Mouse (Mus musculus) kidney, postnatal 0 days (tissue): ENCODE results near the gene Tpo. TPM values are rescaled to one million over a fixed set of nuclear protein-coding genes. Genes with fewer than 3 reads are reported as not detected.

Source experiments
- ATAC-seq: fragments of 200-750 bp; cut with Nextera tagmentation; replicated peaks from 2 replicates; pipeline ENCODE4 v1.8.0; 2017; ENCODE audit warnings: low read depth, moderate number of reproducible peaks, moderate TSS enrichment, moderate library complexity; ENCODE audit not compliant: low FRiP score
- DNase-seq: peaks from one replicate; pipeline ENCODE4 v3.0.0-alpha.2; 2016; ENCODE audit warnings: low spot score
- H3K27ac ChIP-seq: fragments of 300-500 bp; sonication (generic); 2 replicates; pipeline ENCODE4 v1.5.1; 2014; ENCODE audit warnings: mild to moderate bottlenecking
- H3K27me3 ChIP-seq: fragments of 300-500 bp; sonication (generic); 2 replicates; pipeline ENCODE4 v1.6.1; 2014; ENCODE audit warnings: low read length, mixed read lengths; ENCODE audit not compliant: insufficient read depth
- H3K36me3 ChIP-seq: fragments of 300-500 bp; sonication (generic); 2 replicates; pipeline ENCODE4 v1.6.1; 2014; ENCODE audit warnings: low read length, mixed read lengths; ENCODE audit not compliant: insufficient read depth
- H3K4me1 ChIP-seq: fragments of 300-500 bp; sonication (generic); replicated peaks from 2 replicates; pipeline ENCODE4 v1.6.1; 2014; ENCODE audit warnings: antibody characterized with exemption, low read length, mixed read lengths; ENCODE audit not compliant: insufficient read depth
- H3K4me2 ChIP-seq: fragments of 300-500 bp; sonication (generic); 2 replicates; pipeline ENCODE4 v1.6.1; 2014; ENCODE audit warnings: mild to moderate bottlenecking, low read length, moderate library complexity, mixed read lengths
- H3K4me3 ChIP-seq: fragments of 300-500 bp; sonication (generic); replicated peaks from 2 replicates; pipeline ENCODE4 v1.5.1; 2014; ENCODE audit warnings: low read depth, low read length
- H3K9ac ChIP-seq: fragments of 300-500 bp; sonication (generic); 2 replicates; pipeline ENCODE4 v1.6.1; 2014; ENCODE audit warnings: low read depth, low read length
- H3K9me3 ChIP-seq: fragments of 300-500 bp; sonication (generic); replicated peaks from 2 replicates; pipeline ENCODE4 v1.6.1; 2016; ENCODE audit warnings: low read length, inconsistent platforms, mixed read lengths
- CTCF ChIP-seq: IDR thresholded peaks from 2 replicates; pipeline ENCODE4 v1.5.1; 2016; ENCODE audit warnings: antibody characterized with exemption, low read depth, mild to moderate bottlenecking, moderate library complexity
- WGBS: fragments of 180-500 bp; shearing (Covaris S2); extraction: QIAGEN DNeasy Blood & Tissue Kit; methylation state at CpG from one replicate; pipeline ENCODE4 v1.1.7; 2014; 5-methylcytosine and 5-hydroxymethylcytosine counted together
- polyA plus RNA-seq: library from polyadenylated mRNA; unstranded; fragments of >200 nt; fragmentation: Nextera tagmentation; extraction: Ambion mirVana; gene quantifications from 2 replicates; pipeline ENCODE4 v1.2.1, GENCODE M21; 2015

Tpo gene
- polyA plus RNA-seq, 1 experiment from 2014 or later = not detected

DNA sequence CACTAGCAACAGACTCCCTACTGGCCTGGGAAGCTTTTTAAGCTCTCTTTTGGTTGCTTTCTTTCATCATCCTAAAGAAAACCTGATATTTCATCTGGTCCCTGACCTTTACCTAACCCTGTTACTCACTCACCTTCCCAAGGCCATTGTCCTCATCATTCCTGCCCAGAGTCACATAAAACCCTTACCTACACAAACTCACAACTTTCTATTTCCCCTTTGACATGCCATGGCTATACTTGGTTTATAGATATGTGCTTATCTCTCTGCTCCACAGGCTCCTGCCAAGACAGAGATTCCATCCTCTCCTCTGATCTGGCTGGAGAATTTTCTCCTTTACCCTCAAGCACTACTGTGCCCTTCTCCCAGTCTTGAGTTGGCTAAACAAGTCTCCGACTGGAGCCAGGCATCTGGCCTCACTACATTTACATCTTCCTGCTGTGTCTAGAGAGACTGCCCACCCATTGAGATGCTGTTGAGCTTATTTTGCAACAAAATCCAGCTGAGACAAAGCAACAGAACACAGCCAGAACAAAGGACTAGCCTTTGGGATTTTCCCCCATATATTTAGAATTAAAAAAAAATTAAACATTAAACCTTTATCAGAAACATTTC lies 70.8 kb downstream of the Tpo start:
- Histone ChIP-seq H3K9me3 (no peaks in the 10 kb centered on the region), H3K36me3 (no peaks in the 10 kb centered on the region), H3K4me1 (no peaks in the 10 kb centered on the region), H3K27ac (no peak overlapping the region), H3K4me3 (no peak overlapping the region), H3K27me3 (no peaks in the 10 kb centered on the region), H3K4me2 (no peak overlapping the region), H3K9ac (no peak overlapping the region)
- no peak for ATAC-seq
- DNase-seq = no peak
- 31% methylated on average over 1 of the region's 1 CpGs for WGBS
- no peak for TF ChIP-seq CTCF

- H3K27ac ChIP-seq = no peak overlapping the region
- no peak overlapping the region for H3K4me3 ChIP-seq
- H3K9me3 ChIP-seq = no peaks in the 10 kb centered on the region
- no peak overlapping the region for H3K4me2 ChIP-seq
- no peaks in the 10 kb centered on the region for H3K27me3 ChIP-seq
- H3K36me3 ChIP-seq = no peaks in the 10 kb centered on the region
- WGBS = 68% methylated on average over 6 of the region's 6 CpGs
- no peak for DNase-seq
- H3K9ac ChIP-seq = no peak overlapping the region
- ATAC-seq = no peak
- no peaks in the 10 kb centered on the region for H3K4me1 ChIP-seq
- TF ChIP-seq CTCF = no peak
Measured at GRCm38 (mm10) chr12:30058044-30058443, 74.4 kb downstream of the Tpo start.

DNA sequence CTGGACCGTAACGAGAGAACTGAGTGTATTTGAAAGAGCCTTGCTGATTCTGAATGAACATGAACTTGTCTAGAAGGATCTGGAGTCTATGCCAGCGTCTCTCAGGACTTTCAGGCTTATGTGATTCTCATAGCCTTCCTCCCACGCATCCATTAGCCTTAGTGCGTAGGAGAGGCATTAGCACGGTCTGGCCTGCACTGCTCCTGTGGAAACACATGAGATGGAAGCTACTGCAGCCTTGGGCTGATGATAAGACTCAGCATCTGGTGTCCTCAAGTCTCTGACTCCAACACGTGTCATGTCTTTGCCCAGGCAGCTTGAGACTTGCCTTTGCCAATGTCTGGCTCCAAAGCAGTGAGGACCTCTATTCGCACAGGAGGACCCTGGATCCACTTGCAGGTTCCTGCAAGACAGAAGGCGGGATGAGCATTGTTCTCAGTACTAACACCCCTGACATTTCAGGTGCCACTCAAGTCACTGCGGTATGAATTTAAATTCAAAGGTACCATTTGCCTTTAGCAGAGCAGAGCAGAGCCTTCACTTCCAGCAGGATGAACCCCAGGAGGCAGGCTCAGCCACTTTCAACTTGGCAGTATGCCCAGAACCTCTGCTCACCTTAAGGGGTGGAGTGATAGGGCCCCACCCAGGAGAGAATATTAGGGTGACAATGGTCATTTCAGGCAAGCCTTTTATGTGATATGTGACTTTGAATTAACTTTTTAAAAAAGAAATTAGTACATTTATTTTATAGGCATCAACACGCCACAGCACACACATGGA lies 77.5 kb downstream of the Tpo start:
- H3K9ac ChIP-seq = no peak overlapping the region
- no peak for ATAC-seq
- H3K4me3 ChIP-seq = no peak overlapping the region
- no peak overlapping the region for H3K27ac ChIP-seq
- no peaks in the 10 kb centered on the region for H3K4me1 ChIP-seq
- H3K36me3 ChIP-seq = no peaks in the 10 kb centered on the region
- no peak overlapping the region for H3K4me2 ChIP-seq
- WGBS = 75% methylated on average over 11 of the region's 11 CpGs
- H3K27me3 ChIP-seq = no peaks in the 10 kb centered on the region
- H3K9me3 ChIP-seq = no peaks in the 10 kb centered on the region
- DNase-seq = no peak
- TF ChIP-seq CTCF = no peak

GRCm38 (mm10) chr12:30050235-30050634 lies 82.2 kb downstream of the Tpo start:
- peak; percentile 78 for DNase-seq
- 19% methylated on average over 4 of the region's 4 CpGs for WGBS

GRCm38 (mm10) chr12:30049818-30050217 lies 82.6 kb downstream of the Tpo start:
- DNase-seq = no peak
- Histone ChIP-seq H3K9me3 (no peaks in the 10 kb centered on the region), H3K4me1 (no peaks in the 10 kb centered on the region), H3K27ac (no peak overlapping the region), H3K36me3 (no peaks in the 10 kb centered on the region), H3K4me3 (no peak overlapping the region), H3K4me2 (no peak overlapping the region), H3K27me3 (no peaks in the 10 kb centered on the region), H3K9ac (no peak overlapping the region)
- WGBS = 81% methylated on average over 9 of the region's 9 CpGs
- no peak for ATAC-seq
- no peak for TF ChIP-seq CTCF

More at GRCm38 (mm10) chr12:30050235-30050634, 82.2 kb downstream of the Tpo start:
- H3K4me2 ChIP-seq = no peak overlapping the region
- no peaks in the 10 kb centered on the region for H3K4me1 ChIP-seq
- TF ChIP-seq CTCF = peak; percentile 93
- no peaks in the 10 kb centered on the region for H3K9me3 ChIP-seq
- no peak overlapping the region for H3K9ac ChIP-seq
- H3K27ac ChIP-seq = no peak overlapping the region
- ATAC-seq = no peak
- H3K4me3 ChIP-seq = no peak overlapping the region
- no peaks in the 10 kb centered on the region for H3K36me3 ChIP-seq
- no peaks in the 10 kb centered on the region for H3K27me3 ChIP-seq

DNA sequence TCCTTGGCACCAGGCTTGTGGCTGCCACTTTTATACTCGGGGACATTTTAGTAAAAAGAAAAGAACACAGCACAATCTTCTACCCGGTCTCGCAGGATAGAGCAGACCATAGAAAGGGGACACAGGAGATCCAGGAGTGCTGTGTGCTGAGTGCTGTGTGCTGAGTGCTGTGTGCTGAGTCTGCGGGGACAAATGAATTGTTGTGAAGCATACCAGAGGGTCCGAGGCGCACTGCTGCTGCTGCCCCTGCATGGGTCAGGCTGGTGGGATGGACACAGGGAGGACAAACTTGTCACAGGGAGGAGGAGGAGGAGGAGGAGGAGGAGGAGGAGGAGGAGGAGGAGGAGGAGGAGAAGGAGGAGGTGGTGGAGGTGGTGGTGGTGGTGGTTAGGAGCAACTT lies 83.6 kb downstream of the Tpo start:
- Histone ChIP-seq H3K27me3 (no peaks in the 10 kb centered on the region), H3K4me2 (no peak overlapping the region), H3K4me1 (no peaks in the 10 kb centered on the region), H3K9ac (no peak overlapping the region), H3K9me3 (no peaks in the 10 kb centered on the region), H3K36me3 (no peaks in the 10 kb centered on the region), H3K4me3 (no peak overlapping the region), H3K27ac (no peak overlapping the region)
- 87% methylated on average over 6 of the region's 6 CpGs for WGBS
- no peak for TF ChIP-seq CTCF
- ATAC-seq (no peak), DNase-seq (no peak)
